In genomic region chr3:136871772-136872532, GRCm38 (mm10) we compare ENCODE assay signal across 8 mouse cellular contexts.
DNase-seq lines count a peak whose midpoint lies in the region; ATAC-seq lines count a peak whose summit lies in the region.

No protein-coding gene starts in this region.

- DNase-seq in adrenal gland, adult (ENCODE audit: inconsistent age in 2 of 2, low spot score in 1 of 2), result peak; percentile 20 to 73
- DNase-seq in adrenal gland, adult 18-20 months (ENCODE audit: low spot score in 2 of 2), result no peak
- DNase-seq in lung, postnatal 25 days (ENCODE audit: low spot score), result no peak
- peak; percentile 67 for DNase-seq in mesoderm, embryonic 11.5 days (ENCODE audit: low read depth, low spot score)
- no peak for DNase-seq in right cerebral cortex, postnatal 10 days (ENCODE audit: low spot score in 2 of 2)

- H3K27me3 ChIP-seq in lung, embryonic 15.5 days, result no peaks in the 10 kb centered on the region
- no peaks in the 10 kb centered on the region for H3K27me3 ChIP-seq in intestine, embryonic 16.5 days (replicated peaks; ENCODE audit: control insufficient read depth, insufficient read depth, low read length)

- H3K4me1 ChIP-seq in lung, embryonic 15.5 days, result peaks cover 18% of the 10 kb centered on the region
- H3K4me1 ChIP-seq in intestine, embryonic 16.5 days (ENCODE audit: control insufficient read depth, insufficient read depth, low read length), result peaks cover 11% of the 10 kb centered on the region

- no peak overlapping the region for H3K4me3 ChIP-seq in lung, embryonic 15.5 days
- H3K4me3 ChIP-seq in intestine, embryonic 16.5 days (ENCODE audit: low read length), result no peak overlapping the region; the same call in 1 of the 2 replicates

- H3K27ac ChIP-seq in lung, embryonic 15.5 days, result no peak overlapping the region
- no peak overlapping the region; the same call in 1 of the 2 replicates for H3K27ac ChIP-seq in intestine, embryonic 16.5 days (ENCODE audit: low read length)

- 43% methylated on average over 14 of the region's 14 CpGs for WGBS in lung, embryonic 15.5 days
- 28% methylated on average over 14 of the region's 14 CpGs for WGBS in intestine, embryonic 16.5 days

- no peaks in the 10 kb centered on the region for H3K36me3 ChIP-seq in lung, embryonic 15.5 days
- H3K36me3 ChIP-seq in intestine, embryonic 16.5 days (ENCODE audit: control insufficient read depth, insufficient read depth, low read length), result no peaks in the 10 kb centered on the region

- peak; percentile 88; the same call in 1 of the 2 replicates for ATAC-seq in lung, embryonic 15.5 days (ENCODE audit: borderline replicate concordance, extremely low read depth, low FRiP score, low TSS enrichment)
- ATAC-seq in intestine, embryonic 16.5 days, result peak; percentile 87
- no peak for ATAC-seq in megakaryocyte-erythroid progenitor cell, adult 5-6 weeks (replicated peaks; ENCODE audit: low FRiP score, low TSS enrichment, poor library complexity, severe bottlenecking)

- H3K9ac ChIP-seq in lung, embryonic 15.5 days, result no peak overlapping the region
- H3K9ac ChIP-seq in intestine, embryonic 16.5 days (ENCODE audit: low read depth, low read length), result no peak overlapping the region

- no peaks in the 10 kb centered on the region for H3K9me3 ChIP-seq in lung, embryonic 15.5 days
- H3K9me3 ChIP-seq in intestine, embryonic 16.5 days (ENCODE audit: control insufficient read depth, low read length), result no peaks in the 10 kb centered on the region

- no peak overlapping the region for H3K4me2 ChIP-seq in lung, embryonic 15.5 days
- H3K4me2 ChIP-seq in intestine, embryonic 16.5 days (ENCODE audit: low read depth, low read length), result peak overlapping the region; percentile 32; the same call in 1 of the 2 replicates

Comparison
In these comparisons a context has a peak if more than half of its experiments do, and no peak if none do; other contexts are left out.
1. DNase-seq: peak in adrenal gland, adult (2 of 2) and mesoderm, embryonic 11.5 days (single experiment); none in adrenal gland, adult 18-20 months (0 of 2), lung, postnatal 25 days (single experiment) and right cerebral cortex, postnatal 10 days (0 of 2).